Mouse (Mus musculus): ENCODE results near the gene Gm3880.
A peak's percentile ranks its signal among the peaks of the same experiment; 100 is the strongest.
"Not testable (repeated sequence)": the region's sequence is repeated elsewhere in the genome, so short reads cannot be mapped to it uniquely, and the experiment has no call there.

The Gm3880 gene

GRCm38 (mm10) chrX:102686872-102687271 lies at the start of gene Gm3880:
Gm3880 (minus strand) TSS chrX:102686972.
- DNase-seq (ENCODE audit: low spot score), result not testable (repeated sequence)

GRCm38 (mm10) chrX:102724226-102724625 lies 37.5 kb upstream of the Gm3880 start:
- DNase-seq (ENCODE audit: low spot score), result not testable (repeated sequence)

- not testable (repeated sequence) for DNase-seq (ENCODE audit: low spot score)
Observed at GRCm38 (mm10) chrX:102707535-102707934, 20.8 kb upstream of the Gm3880 start, which contains the start of the genes Gm9112 and Dmrtc1b. Gm9112 (minus strand) TSS chrX:102707635. Dmrtc1b (plus strand) TSS chrX:102707865.

GRCm38 (mm10) chrX:102700636-102701035 lies 13.9 kb upstream of the Gm3880 start:
- not testable (repeated sequence) for DNase-seq (ENCODE audit: low spot score)

- not testable (repeated sequence) for DNase-seq (ENCODE audit: low spot score)
Observed at GRCm38 (mm10) chrX:102689252-102689651, 2.5 kb upstream of the Gm3880 start.

- not testable (repeated sequence) for DNase-seq (ENCODE audit: low spot score)
Observed at GRCm38 (mm10) chrX:102684706-102685105, 2.1 kb downstream of the Gm3880 start.

GRCm38 (mm10) chrX:102666641-102667040 lies 20.1 kb downstream of the Gm3880 start:
- DNase-seq (ENCODE audit: low spot score), result no peak

- DNase-seq (ENCODE audit: low spot score), result no peak
Observed at GRCm38 (mm10) chrX:102660712-102661111, 26.1 kb downstream of the Gm3880 start.

- no peak for DNase-seq (ENCODE audit: low spot score)
Observed at GRCm38 (mm10) chrX:102645691-102646090, 41.1 kb downstream of the Gm3880 start.

- no peak for DNase-seq (ENCODE audit: low spot score)
Observed at GRCm38 (mm10) chrX:102645146-102645545, 41.6 kb downstream of the Gm3880 start.

- no peak for DNase-seq (ENCODE audit: low spot score)
Observed at GRCm38 (mm10) chrX:102644573-102644951, 42.2 kb downstream of the Gm3880 start.

GRCm38 (mm10) chrX:102643823-102644572 lies 42.8 kb downstream of the Gm3880 start, which contains the start of gene Phka1:
Phka1 (minus strand) TSS chrX:102644246.
- DNase-seq (ENCODE audit: low spot score), result peak; percentile 42

Measured in yolk sac, embryonic 10.5 days (tissue).